Mouse (Mus musculus) thymus, adult 2 months (tissue): ENCODE measurements at regions not wholly inside any gene's neighbourhood (a gene's known extent, or its start where the extent isn't known, plus 50 kb on each side); places are given as distances from the start of the nearest gene placed in this dataset.

Source experiments
- DNase-seq: peaks from one replicate; pipeline ENCODE4 v3.0.0; 2021
- H3K27ac ChIP-seq: fragments of 200-500 bp; 2 replicates; pipeline ENCODE4 v1.5.1; 2012; ENCODE audit warnings: low read length, control low read depth; ENCODE audit not compliant: control insufficient read depth, insufficient read depth
- H3K27me3 ChIP-seq: fragments of 200-500 bp; 2 replicates; pipeline ENCODE4 v1.6.1; 2012; ENCODE audit warnings: mild to moderate bottlenecking, low read length, moderate library complexity, mixed read lengths; ENCODE audit not compliant: control insufficient read depth, insufficient read depth
- H3K36me3 ChIP-seq: fragments of 200-500 bp; 2 replicates; pipeline ENCODE4 v1.6.1; 2012; ENCODE audit warnings: mild to moderate bottlenecking, low read length, moderate library complexity; ENCODE audit not compliant: control insufficient read depth, insufficient read depth
- H3K4me1 ChIP-seq: fragments of 200-500 bp; replicated peaks from 2 replicates; pipeline ENCODE4 v1.6.1; 2012; ENCODE audit warnings: low read length; ENCODE audit not compliant: control insufficient read depth, insufficient read depth
- H3K4me3 ChIP-seq: fragments of 200-500 bp; 2 replicates; pipeline ENCODE4 v1.5.1; 2012; ENCODE audit warnings: mild to moderate bottlenecking, low read length, control low read depth, moderate library complexity; ENCODE audit not compliant: control insufficient read depth, insufficient read depth
- CTCF ChIP-seq: fragments of 200-500 bp; IDR thresholded peaks from 2 replicates; pipeline ENCODE4 v1.5.1; 2012; ENCODE audit warnings: mild to moderate bottlenecking, control low read depth, low read length, moderate library complexity, borderline replicate concordance; ENCODE audit not compliant: control insufficient read depth, poor library complexity, insufficient read depth; ENCODE audit errors: extremely low read depth
- POLR2A ChIP-seq: fragments of 200-500 bp; IDR thresholded peaks from 2 replicates; pipeline ENCODE4 v1.6.1; 2012; ENCODE audit warnings: mild to moderate bottlenecking, low read length, control low read depth, moderate library complexity; ENCODE audit not compliant: control insufficient read depth, poor library complexity, insufficient read depth; ENCODE audit errors: extremely low read depth
- WGBS: fragments of 180-500 bp; shearing (Covaris S2); methylation state at CpG from one replicate; pipeline ENCODE4 v1.1.7; 2018; 5-methylcytosine and 5-hydroxymethylcytosine counted together

- Histone ChIP-seq H3K36me3 (no peaks in the 10 kb centered on the region), H3K4me3 (no peak overlapping the region), H3K27me3 (no peaks in the 10 kb centered on the region), H3K27ac (no peak overlapping the region), H3K4me1 (no peaks in the 10 kb centered on the region)
- no peak for TF ChIP-seq CTCF
- no peak for TF ChIP-seq POLR2A
- WGBS, result 85% methylated on average over 2 of the region's 2 CpGs
- no peak for DNase-seq
These were observed 264.3 kb downstream of the Bcl11a start for GRCm38 (mm10) chr11:24342176-24342575.

GRCm38 (mm10) chr11:24342732-24343131, 264.9 kb downstream of the Bcl11a start:
- Histone ChIP-seq H3K27me3 (no peaks in the 10 kb centered on the region), H3K4me1 (no peaks in the 10 kb centered on the region), H3K27ac (no peak overlapping the region), H3K36me3 (no peaks in the 10 kb centered on the region), H3K4me3 (no peak overlapping the region)
- WGBS, result 100% methylated on average over 2 of the region's 2 CpGs
- TF ChIP-seq CTCF (no peak), POLR2A (no peak)
- DNase-seq, result no peak

GRCm38 (mm10) chr11:24347225-24347624, 269.4 kb downstream of the Bcl11a start:
- TF ChIP-seq POLR2A, result no peak
- TF ChIP-seq CTCF, result no peak
- Histone ChIP-seq H3K4me3 (no peak overlapping the region), H3K4me1 (no peaks in the 10 kb centered on the region), H3K36me3 (no peaks in the 10 kb centered on the region), H3K27ac (no peak overlapping the region), H3K27me3 (no peaks in the 10 kb centered on the region)
- 92% methylated on average over 12 of the region's 12 CpGs for WGBS
- no peak for DNase-seq

GRCm38 (mm10) chr11:24348741-24349140, 270.9 kb downstream of the Bcl11a start:
- DNase-seq, result no peak
- H3K4me1 ChIP-seq, result no peaks in the 10 kb centered on the region
- H3K36me3 ChIP-seq, result no peaks in the 10 kb centered on the region
- no peak for TF ChIP-seq CTCF
- no peak for TF ChIP-seq POLR2A
- 89% methylated on average over 4 of the region's 4 CpGs for WGBS
- no peaks in the 10 kb centered on the region for H3K27me3 ChIP-seq
- no peak overlapping the region for H3K27ac ChIP-seq
- no peak overlapping the region for H3K4me3 ChIP-seq

GRCm38 (mm10) chr11:24349967-24350643, 272.2 kb downstream of the Bcl11a start:
- no peak for TF ChIP-seq CTCF
- TF ChIP-seq POLR2A, result no peak
- Histone ChIP-seq H3K36me3 (no peaks in the 10 kb centered on the region), H3K27me3 (no peaks in the 10 kb centered on the region), H3K27ac (no peak overlapping the region), H3K4me3 (no peak overlapping the region), H3K4me1 (no peaks in the 10 kb centered on the region)
- no peak for DNase-seq
- 92% methylated on average over 10 of the region's 10 CpGs for WGBS

- Histone ChIP-seq H3K27ac (no peak overlapping the region), H3K4me3 (no peak overlapping the region), H3K4me1 (no peaks in the 10 kb centered on the region), H3K27me3 (no peaks in the 10 kb centered on the region), H3K36me3 (no peaks in the 10 kb centered on the region)
- DNase-seq, result no peak
- no peak for TF ChIP-seq POLR2A
- TF ChIP-seq CTCF, result no peak
- WGBS, result 93% methylated on average over 4 of the region's 4 CpGs
These were observed 273.0 kb downstream of the Bcl11a start for GRCm38 (mm10) chr11:24350839-24351238.

GRCm38 (mm10) chr11:24352071-24352470, 274.2 kb downstream of the Bcl11a start:
- no peaks in the 10 kb centered on the region for H3K4me1 ChIP-seq
- 92% methylated on average over 3 of the region's 3 CpGs for WGBS
- no peaks in the 10 kb centered on the region for H3K36me3 ChIP-seq
- TF ChIP-seq CTCF (no peak), POLR2A (no peak)
- H3K4me3 ChIP-seq, result no peak overlapping the region
- no peak for DNase-seq
- H3K27ac ChIP-seq, result no peak overlapping the region
- H3K27me3 ChIP-seq, result no peaks in the 10 kb centered on the region
